Mouse (Mus musculus) subcutaneous adipose tissue, adult 2 months (tissue): ENCODE results near the gene Sft2d2. TPM values are rescaled to one million over a fixed set of nuclear protein-coding genes. Genes with fewer than 3 reads are reported as not detected.

Experiments used
- polyA plus RNA-seq: library from polyadenylated mRNA; depleted of rRNA; stranded (reverse); fragments of >200 nt; gene quantifications from 2 replicates; pipeline ENCODE4 v1.2.3, GENCODE M21; 2012; ENCODE audit warnings: low replicate concordance; rRNA removed

The Sft2d2 gene
- polyA plus RNA-seq = 54.3 and 60.3 TPM in 2 replicates

DNA sequence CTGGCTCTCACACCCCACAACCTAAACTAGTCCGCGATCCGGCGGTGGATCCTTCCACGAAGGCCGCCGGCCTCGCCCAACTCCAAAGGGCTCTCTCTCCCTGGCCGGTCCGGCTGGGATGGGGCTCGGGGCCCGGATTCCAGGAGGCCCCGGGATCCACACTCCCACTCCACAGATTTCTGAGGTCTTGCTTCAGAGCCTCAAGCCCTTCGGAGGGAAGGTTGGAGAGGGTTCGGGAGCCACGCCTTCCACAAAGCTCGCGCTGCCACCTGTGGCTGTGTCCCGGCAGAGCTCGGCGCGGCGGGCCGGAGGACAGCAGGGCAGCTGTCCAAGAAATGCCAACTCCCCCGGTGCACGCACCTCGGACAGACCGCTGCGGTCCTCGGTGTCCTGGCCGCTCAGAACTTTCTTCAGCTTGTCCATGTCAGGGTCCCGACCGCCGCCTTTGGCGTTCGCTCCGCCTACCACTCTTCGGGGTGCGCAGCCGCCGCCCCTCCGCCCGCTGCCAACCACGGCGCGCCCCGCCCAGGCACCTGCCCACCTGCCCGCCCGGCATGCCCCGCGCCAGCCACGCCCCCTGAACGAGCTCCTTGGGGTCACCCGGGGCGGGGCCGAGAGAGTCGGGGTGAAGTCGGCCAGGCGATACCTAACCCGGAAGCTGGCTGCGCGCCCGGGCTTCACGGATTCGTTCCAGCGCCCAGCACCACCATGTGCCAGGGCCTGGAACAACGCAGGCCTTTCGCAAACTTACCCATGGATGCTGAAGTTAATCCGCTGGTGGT, at the start of gene Sft2d2:
Gene Sft2d2 (minus strand): TSS at position 559 of the 782 bp plus-strand sequence.

DNA sequence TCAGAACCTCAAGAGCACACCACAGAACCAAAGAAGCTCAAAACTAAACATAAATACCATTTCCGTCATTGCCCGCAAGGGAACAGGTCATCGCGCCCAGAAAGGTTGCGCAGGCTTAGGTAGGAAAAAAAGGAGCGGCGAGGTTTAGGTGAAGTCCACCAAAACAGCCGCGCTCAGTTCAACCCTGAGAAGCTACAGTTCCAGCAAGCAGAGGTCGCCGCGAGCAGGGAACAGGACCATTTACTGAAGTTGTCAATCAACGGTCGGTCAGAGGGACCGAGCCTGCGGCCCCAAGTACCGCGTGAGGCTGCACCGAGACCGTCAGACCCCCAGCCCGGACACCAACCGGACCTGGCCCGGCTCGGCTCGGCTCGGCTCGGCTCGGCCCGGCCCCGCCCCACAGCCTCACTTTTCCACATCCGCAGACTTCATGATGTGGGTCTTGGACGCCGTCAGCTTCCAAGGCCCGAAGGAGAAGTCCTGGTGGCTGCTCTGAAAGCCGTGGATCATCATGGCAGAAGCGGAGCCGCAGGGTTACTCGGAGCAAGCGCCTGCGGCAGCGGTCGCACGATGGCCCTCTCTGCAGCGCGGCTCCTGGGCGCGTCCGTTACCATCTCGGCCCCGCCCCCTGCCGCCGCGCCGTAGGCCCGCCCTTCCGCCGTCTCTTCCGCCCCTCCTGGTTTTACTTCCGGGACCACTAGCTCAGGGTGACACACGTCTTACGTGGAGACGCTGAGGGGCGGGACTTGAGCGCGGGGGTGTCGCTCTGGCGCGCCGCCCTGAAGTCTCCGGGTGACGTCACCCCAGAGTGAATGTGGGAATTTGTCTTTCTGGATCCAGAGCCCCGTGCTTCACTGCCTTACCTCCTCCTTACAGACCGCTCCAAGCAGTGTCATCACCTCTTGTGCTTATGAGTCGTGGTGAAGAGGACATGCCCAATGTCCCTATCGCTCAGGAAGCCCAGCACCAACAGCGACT, 42.4 kb upstream of the Sft2d2 start, which contains the start of gene Tiprl:
Gene Tiprl (minus strand): TSS at position 676 of the 978 bp plus-strand sequence.

DNA sequence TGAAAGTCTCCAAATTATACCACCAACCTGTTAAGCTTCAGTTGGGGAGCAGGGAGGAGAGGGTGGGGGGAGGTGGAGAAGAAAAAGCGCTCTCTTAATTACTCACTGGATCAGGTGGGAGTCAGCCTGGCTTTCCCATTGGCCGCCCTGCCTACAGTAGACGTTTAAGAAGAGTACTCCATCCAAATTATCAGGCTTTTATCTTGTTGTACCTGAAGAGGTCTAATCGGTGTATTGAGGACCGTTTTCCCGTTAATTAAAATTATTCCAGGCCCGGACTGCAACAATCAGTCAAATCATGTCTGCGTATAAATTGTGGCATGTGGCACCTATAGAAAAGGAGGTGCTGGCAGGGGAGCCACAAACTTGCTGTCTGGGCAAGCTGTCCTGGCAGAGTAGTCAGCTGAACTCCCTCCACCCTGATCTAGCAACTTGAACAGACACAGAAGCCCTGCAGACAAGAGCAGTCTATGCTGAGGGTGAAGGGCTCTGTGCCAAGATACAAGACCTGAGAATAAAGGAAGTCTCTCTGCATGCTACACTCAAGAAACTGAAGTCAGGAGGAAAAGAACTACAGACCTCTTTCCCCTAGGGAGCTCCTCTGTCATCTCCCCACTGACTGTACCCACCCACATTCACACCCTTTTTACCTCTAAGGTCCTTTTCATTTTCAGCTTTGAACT, 33.4 kb downstream of the Sft2d2 start, which contains the start of gene Tbx19:
Gene Tbx19 (minus strand): TSS at position 51 of the 683 bp plus-strand sequence.

Other genes starting within 250 kb of the Sft2d2 start
- 0.06 TPM in 1 of 2 replicates, not detected in the other for gene Tbx19, start 33.7 kb downstream of the Sft2d2 start, polyA plus RNA-seq
- gene Tiprl, start 42.6 kb upstream of the Sft2d2 start, polyA plus RNA-seq = 17.0 and 29.0 TPM in 2 replicates
- gene Gpr161, start 101.4 kb upstream of the Sft2d2 start, polyA plus RNA-seq = 3.0 and 19.5 TPM in 2 replicates